Mouse (Mus musculus) embryonic facial prominence, embryonic 12.5 days (tissue): ENCODE measurements at regions not wholly inside any gene's neighbourhood (a gene's known extent, or its start where the extent isn't known, plus 50 kb on each side); places are given as distances from the start of the nearest gene placed in this dataset.

Experiments
- ATAC-seq: fragments of 200-750 bp; cut with Nextera tagmentation; 2 replicates; pipeline ENCODE4 v1.8.0; 2017; ENCODE audit not compliant: insufficient number of reproducible peaks, insufficient read depth, low FRiP score, low TSS enrichment
- H3K27ac ChIP-seq: fragments of 300-500 bp; sonication (generic); 2 replicates; pipeline ENCODE4 v1.5.1; 2016; ENCODE audit warnings: mild to moderate bottlenecking
- H3K27me3 ChIP-seq: fragments of 300-500 bp; sonication (generic); 2 replicates; pipeline ENCODE4 v1.6.1; 2016; ENCODE audit warnings: mild to moderate bottlenecking, moderate library complexity
- H3K36me3 ChIP-seq: fragments of 300-500 bp; sonication (generic); 2 replicates; pipeline ENCODE4 v1.6.1; 2016; ENCODE audit warnings: mild to moderate bottlenecking
- H3K4me1 ChIP-seq: fragments of 300-500 bp; sonication (generic); 2 replicates; pipeline ENCODE4 v1.6.1; 2016
- H3K4me2 ChIP-seq: fragments of 300-500 bp; sonication (generic); replicated peaks from 2 replicates; pipeline ENCODE4 v1.6.1; 2016; ENCODE audit warnings: mild to moderate bottlenecking, moderate library complexity
- H3K4me3 ChIP-seq: fragments of 300-500 bp; sonication (generic); 2 replicates; pipeline ENCODE4 v1.5.1; 2016; ENCODE audit warnings: mild to moderate bottlenecking
- H3K9ac ChIP-seq: fragments of 300-500 bp; sonication (generic); 2 replicates; pipeline ENCODE4 v1.6.1; 2016; ENCODE audit warnings: mild to moderate bottlenecking, moderate library complexity
- H3K9me3 ChIP-seq: fragments of 300-500 bp; sonication (generic); 2 replicates; pipeline ENCODE4 v1.6.1; 2016; ENCODE audit warnings: mild to moderate bottlenecking, moderate library complexity
- WGBS: fragments of 180-500 bp; shearing (Covaris S2); methylation state at CpG from one replicate; pipeline ENCODE4 v1.1.7; 2016; 5-methylcytosine and 5-hydroxymethylcytosine counted together

- WGBS: 77% methylated on average over 2 of the region's 2 CpGs
- Histone ChIP-seq H3K36me3 (no peaks in the 10 kb centered on the region), H3K27ac (no peak overlapping the region), H3K9ac (no peak overlapping the region), H3K4me2 (no peak overlapping the region), H3K27me3 (no peaks in the 10 kb centered on the region), H3K4me3 (no peak overlapping the region), H3K4me1 (no peaks in the 10 kb centered on the region), H3K9me3 (no peaks in the 10 kb centered on the region)
- no peak for ATAC-seq
These were observed 354.3 kb upstream of the Tmpo start for GRCm38 (mm10) chr10:91535392-91535791.

GRCm38 (mm10) chr10:91528305-91528704 is 347.2 kb upstream of the Tmpo start:
- Histone ChIP-seq H3K9ac (no peak overlapping the region), H3K9me3 (no peaks in the 10 kb centered on the region), H3K27me3 (no peaks in the 10 kb centered on the region), H3K4me3 (no peak overlapping the region), H3K4me1 (no peaks in the 10 kb centered on the region), H3K4me2 (no peak overlapping the region), H3K36me3 (no peaks in the 10 kb centered on the region), H3K27ac (no peak overlapping the region)
- WGBS: 74% methylated on average over 2 of the region's 2 CpGs
- ATAC-seq: no peak

GRCm38 (mm10) chr10:91521168-91521567 is 340.1 kb upstream of the Tmpo start:
- Histone ChIP-seq H3K4me1 (no peaks in the 10 kb centered on the region), H3K4me3 (no peak overlapping the region), H3K36me3 (no peaks in the 10 kb centered on the region), H3K27me3 (no peaks in the 10 kb centered on the region), H3K27ac (no peak overlapping the region), H3K9ac (no peak overlapping the region), H3K4me2 (no peak overlapping the region), H3K9me3 (no peaks in the 10 kb centered on the region)
- 89% methylated on average over 2 of the region's 2 CpGs for WGBS
- no peak for ATAC-seq

- Histone ChIP-seq H3K4me3 (no peak overlapping the region), H3K36me3 (no peaks in the 10 kb centered on the region), H3K4me1 (no peaks in the 10 kb centered on the region), H3K9ac (no peak overlapping the region), H3K27me3 (no peaks in the 10 kb centered on the region), H3K27ac (no peak overlapping the region), H3K9me3 (no peaks in the 10 kb centered on the region), H3K4me2 (no peak overlapping the region)
- no peak for ATAC-seq
- 62% methylated on average over 2 of the region's 2 CpGs for WGBS
These were observed 333.9 kb upstream of the Tmpo start for GRCm38 (mm10) chr10:91515021-91515371.

GRCm38 (mm10) chr10:91514163-91515020 is 333.3 kb upstream of the Tmpo start:
- 85% methylated on average over 9 of the region's 9 CpGs for WGBS
- ATAC-seq: no peak
- Histone ChIP-seq H3K9me3 (no peaks in the 10 kb centered on the region), H3K27ac (no peak overlapping the region), H3K36me3 (no peaks in the 10 kb centered on the region), H3K4me1 (no peaks in the 10 kb centered on the region), H3K4me3 (no peak overlapping the region), H3K27me3 (no peaks in the 10 kb centered on the region), H3K4me2 (no peak overlapping the region), H3K9ac (no peak overlapping the region)

GRCm38 (mm10) chr10:91507038-91507437 is 325.9 kb upstream of the Tmpo start:
- H3K27me3 ChIP-seq: no peaks in the 10 kb centered on the region
- WGBS: 85% methylated on average over 7 of the region's 7 CpGs
- no peak overlapping the region for H3K4me3 ChIP-seq
- H3K9ac ChIP-seq: no peak overlapping the region
- no peak overlapping the region for H3K27ac ChIP-seq
- no peak for ATAC-seq
- H3K4me2 ChIP-seq: no peak overlapping the region
- H3K36me3 ChIP-seq: no peaks in the 10 kb centered on the region
- H3K9me3 ChIP-seq: no peaks in the 10 kb centered on the region
- H3K4me1 ChIP-seq: no peaks in the 10 kb centered on the region

- 65% methylated on average over 12 of the region's 12 CpGs for WGBS
- ATAC-seq: no peak
- H3K27ac ChIP-seq: no peak overlapping the region
- H3K9me3 ChIP-seq: no peaks in the 10 kb centered on the region
- H3K9ac ChIP-seq: no peak overlapping the region
- H3K4me3 ChIP-seq: no peak overlapping the region
- H3K4me1 ChIP-seq: no peaks in the 10 kb centered on the region
- no peaks in the 10 kb centered on the region for H3K27me3 ChIP-seq
- no peak overlapping the region for H3K4me2 ChIP-seq
- H3K36me3 ChIP-seq: no peaks in the 10 kb centered on the region
These were observed 323.8 kb upstream of the Tmpo start for GRCm38 (mm10) chr10:91504891-91505290.

GRCm38 (mm10) chr10:91498543-91498942 is 317.4 kb upstream of the Tmpo start:
- Histone ChIP-seq H3K9me3 (no peaks in the 10 kb centered on the region), H3K27me3 (no peaks in the 10 kb centered on the region), H3K27ac (no peak overlapping the region), H3K4me1 (no peaks in the 10 kb centered on the region), H3K4me2 (no peak overlapping the region), H3K9ac (no peak overlapping the region), H3K4me3 (no peak overlapping the region), H3K36me3 (no peaks in the 10 kb centered on the region)
- 54% methylated on average over 4 of the region's 4 CpGs for WGBS
- no peak for ATAC-seq

GRCm38 (mm10) chr10:91464691-91465090 is 283.6 kb upstream of the Tmpo start:
- H3K27ac ChIP-seq: no peak overlapping the region
- H3K9me3 ChIP-seq: no peaks in the 10 kb centered on the region
- no peaks in the 10 kb centered on the region for H3K36me3 ChIP-seq
- H3K9ac ChIP-seq: no peak overlapping the region
- WGBS: 92% methylated on average over 2 of the region's 2 CpGs
- H3K4me2 ChIP-seq: no peak overlapping the region
- H3K4me3 ChIP-seq: no peak overlapping the region
- H3K27me3 ChIP-seq: no peaks in the 10 kb centered on the region
- no peak for ATAC-seq
- H3K4me1 ChIP-seq: no peaks in the 10 kb centered on the region

- Histone ChIP-seq H3K27me3 (no peaks in the 10 kb centered on the region), H3K27ac (no peak overlapping the region), H3K36me3 (no peaks in the 10 kb centered on the region), H3K4me1 (no peaks in the 10 kb centered on the region), H3K9me3 (no peaks in the 10 kb centered on the region), H3K4me3 (no peak overlapping the region), H3K4me2 (no peak overlapping the region), H3K9ac (no peak overlapping the region)
- 44% methylated on average over 10 of the region's 10 CpGs for WGBS
- no peak for ATAC-seq
These were observed 267.0 kb upstream of the Tmpo start for GRCm38 (mm10) chr10:91447974-91448703.

GRCm38 (mm10) chr10:91443321-91443720 is 262.2 kb upstream of the Tmpo start:
- no peaks in the 10 kb centered on the region for H3K27me3 ChIP-seq
- H3K4me1 ChIP-seq: no peaks in the 10 kb centered on the region
- 58% methylated on average over 2 of the region's 2 CpGs for WGBS
- no peaks in the 10 kb centered on the region for H3K36me3 ChIP-seq
- no peak overlapping the region for H3K27ac ChIP-seq
- H3K9me3 ChIP-seq: no peaks in the 10 kb centered on the region
- no peak for ATAC-seq
- H3K9ac ChIP-seq: no peak overlapping the region
- no peak overlapping the region for H3K4me3 ChIP-seq
- H3K4me2 ChIP-seq: no peak overlapping the region

- H3K4me3 ChIP-seq: no peak overlapping the region
- WGBS: 87% methylated on average over 3 of the region's 3 CpGs
- H3K27ac ChIP-seq: no peak overlapping the region
- H3K36me3 ChIP-seq: no peaks in the 10 kb centered on the region
- no peak overlapping the region for H3K9ac ChIP-seq
- H3K27me3 ChIP-seq: no peaks in the 10 kb centered on the region
- H3K4me2 ChIP-seq: no peak overlapping the region
- no peaks in the 10 kb centered on the region for H3K4me1 ChIP-seq
- ATAC-seq: no peak
- no peaks in the 10 kb centered on the region for H3K9me3 ChIP-seq
These were observed 258.9 kb upstream of the Tmpo start for GRCm38 (mm10) chr10:91440051-91440450.
